Mouse (Mus musculus): ENCODE measurements at regions not wholly inside any gene's neighbourhood (a gene's known extent, or its start where the extent isn't known, plus 50 kb on each side); places are given as distances from the start of the nearest gene placed in this dataset.

DNA sequence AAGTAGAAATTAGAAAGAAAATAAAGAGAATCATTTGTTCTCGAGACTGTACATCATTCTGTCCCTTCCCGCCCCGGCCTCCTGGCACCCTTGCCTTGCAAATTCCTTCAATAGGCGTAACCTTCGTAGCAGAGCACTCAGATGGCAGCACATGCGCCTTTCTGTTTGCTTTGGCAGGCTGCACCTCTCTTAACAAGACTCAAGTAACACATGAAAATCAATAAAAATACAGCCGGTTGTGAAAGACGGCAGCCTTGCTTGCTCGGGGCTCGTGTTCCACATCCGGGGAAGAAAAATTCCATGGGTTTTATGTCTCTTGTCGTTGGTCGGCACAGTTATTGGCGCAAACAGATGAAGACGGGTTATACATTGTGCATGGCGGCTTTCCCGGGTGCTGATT is 271.2 kb downstream of the Rnd3 start:
- TF ChIP-seq HCFC1 (IDR thresholded peaks at IDR 0.05; ENCODE audit: borderline replicate concordance, insufficient read depth, low read length) = no peak
- TF ChIP-seq MAFK (IDR thresholded peaks at IDR 0.05; ENCODE audit: insufficient read depth, low read depth, low read length) = no peak
- TF ChIP-seq ZNF384 (IDR thresholded peaks at IDR 0.05; ENCODE audit: low read depth, low read length) = no peak
- no peak for TF ChIP-seq CHD2 (IDR thresholded peaks at IDR 0.05; ENCODE audit: low read depth, low read length)
- no peak for TF ChIP-seq ZC3H11A (IDR thresholded peaks at IDR 0.05; ENCODE audit: borderline replicate concordance, low read depth, low read length)
